Mouse (Mus musculus) lung, postnatal 0 days (tissue): Measurements from ENCODE around the gene Fgd2. TPM values are rescaled to one million over a fixed set of nuclear protein-coding genes. Genes with fewer than 3 reads are reported as not detected.

ENCODE experiments used
- ATAC-seq: fragments of 200-750 bp; cut with Nextera tagmentation; 2 replicates; pipeline ENCODE4 v1.8.0; 2017; ENCODE audit warnings: moderate library complexity
- DNase-seq: peaks from one replicate; pipeline ENCODE4 v3.0.0-alpha.2; 2016; ENCODE audit warnings: low spot score
- H3K27ac ChIP-seq: fragments of 300-500 bp; sonication (generic); 2 replicates; pipeline ENCODE4 v1.5.1; 2014; ENCODE audit warnings: antibody characterized with exemption, mild to moderate bottlenecking, low read length, mixed read lengths
- H3K27me3 ChIP-seq: fragments of 300-500 bp; sonication (generic); replicated peaks from 2 replicates; pipeline ENCODE4 v1.6.1; 2014; ENCODE audit warnings: low read length, mixed read lengths; ENCODE audit not compliant: insufficient read depth
- H3K36me3 ChIP-seq: fragments of 300-500 bp; sonication (generic); 2 replicates; pipeline ENCODE4 v1.6.1; 2014; ENCODE audit warnings: low read length, mixed read lengths; ENCODE audit not compliant: insufficient read depth
- H3K4me1 ChIP-seq: fragments of 300-500 bp; sonication (generic); 2 replicates; pipeline ENCODE4 v1.6.1; 2014; ENCODE audit warnings: antibody characterized with exemption, low read depth, low read length, mixed read lengths; ENCODE audit not compliant: insufficient read depth
- H3K4me2 ChIP-seq: fragments of 300-500 bp; sonication (generic); replicated peaks from 2 replicates; pipeline ENCODE4 v1.6.1; 2014; ENCODE audit warnings: low read depth, mild to moderate bottlenecking, low read length, moderate library complexity, mixed read lengths
- H3K4me3 ChIP-seq: fragments of 300-500 bp; sonication (generic); 2 replicates; pipeline ENCODE4 v1.5.1; 2014; ENCODE audit warnings: low read depth, low read length
- H3K9ac ChIP-seq: fragments of 300-500 bp; sonication (generic); replicated peaks from 2 replicates; pipeline ENCODE4 v1.6.1; 2014; ENCODE audit warnings: low read depth, mild to moderate bottlenecking
- H3K9me3 ChIP-seq: fragments of 300-500 bp; sonication (generic); 2 replicates; pipeline ENCODE4 v1.6.1; 2016; ENCODE audit warnings: low read length, mixed read lengths
- CTCF ChIP-seq: IDR thresholded peaks from 2 replicates; pipeline ENCODE4 v1.5.1; 2016; ENCODE audit warnings: antibody characterized with exemption, mild to moderate bottlenecking
- EP300 ChIP-seq: IDR thresholded peaks from 2 replicates; pipeline ENCODE4 v1.6.1; 2016; ENCODE audit warnings: antibody characterized with exemption, mild to moderate bottlenecking, control low read depth
- WGBS: fragments of 180-500 bp; shearing (Covaris S2); extraction: QIAGEN DNeasy Blood & Tissue Kit; methylation state at CpG from one replicate; pipeline ENCODE4 v1.1.7; 2014; 5-methylcytosine and 5-hydroxymethylcytosine counted together
- polyA plus RNA-seq: library from polyadenylated mRNA; unstranded; fragments of >200 nt; fragmentation: Nextera tagmentation; extraction: Ambion mirVana; gene quantifications from 2 replicates; pipeline ENCODE4 v1.2.1, GENCODE M21; 2015

Fgd2 gene
- polyA plus RNA-seq, 1 experiment from 2014 or later = 11.9 TPM

DNA sequence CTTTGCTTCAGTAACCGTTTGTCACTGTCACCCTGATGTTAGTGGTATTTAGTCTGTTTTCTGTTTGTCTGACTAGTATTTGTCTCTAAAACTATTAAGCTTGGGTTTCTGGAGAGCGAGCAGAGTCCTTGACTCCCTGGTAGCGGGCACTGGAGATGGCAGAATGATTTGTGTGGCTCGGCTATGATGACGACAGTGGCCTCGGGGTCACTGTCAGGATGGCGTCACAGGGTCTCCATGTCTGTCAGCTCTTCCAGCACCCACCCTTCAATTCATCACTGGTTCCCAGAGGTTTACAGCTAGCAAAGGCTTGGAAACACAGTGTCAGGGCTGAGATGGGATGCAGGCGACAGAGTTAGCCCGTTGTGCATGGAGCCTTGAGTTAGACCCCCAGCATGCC is 23.2 kb downstream of the Fgd2 start:
- H3K36me3 ChIP-seq = no peaks in the 10 kb centered on the region
- no peaks in the 10 kb centered on the region for H3K9me3 ChIP-seq

DNA sequence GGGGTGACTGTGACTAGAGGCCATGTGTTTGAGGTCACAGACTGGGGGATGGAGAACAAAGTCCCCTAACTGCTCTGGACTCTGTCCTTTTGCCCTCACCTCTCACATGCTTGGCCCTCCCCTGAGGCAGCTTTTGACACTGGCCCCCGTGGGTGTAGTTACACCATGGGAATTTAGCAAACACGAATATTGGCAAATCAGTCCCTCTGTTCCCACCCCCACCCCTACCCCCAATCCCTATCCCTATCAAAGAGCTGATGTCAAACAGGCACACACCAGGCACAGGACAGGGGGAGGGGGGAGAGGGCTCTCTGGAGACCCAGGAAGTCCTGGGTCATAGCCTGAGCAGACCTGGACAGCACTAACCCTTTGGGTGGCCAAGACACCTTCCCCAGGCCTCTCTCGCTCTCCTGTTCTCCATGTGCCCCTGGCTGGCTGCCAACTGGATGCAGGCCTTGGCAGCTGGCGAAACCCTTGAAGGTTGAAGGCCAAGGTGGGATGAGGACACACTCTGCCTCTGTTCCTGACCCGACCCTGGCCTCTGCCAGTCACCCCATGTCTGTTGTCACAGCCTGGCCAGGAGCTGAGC is 24.2 kb downstream of the Fgd2 start:
- no peaks in the 10 kb centered on the region for H3K36me3 ChIP-seq

More for the DNA sequence above, 23.2 kb downstream of the Fgd2 start:
- H3K27ac ChIP-seq = no peak overlapping the region
- H3K27me3 ChIP-seq = no peaks in the 10 kb centered on the region
- TF ChIP-seq EP300 (no peak), CTCF (no peak)
- no peaks in the 10 kb centered on the region for H3K4me1 ChIP-seq
- no peak for ATAC-seq
- H3K4me3 ChIP-seq = no peak overlapping the region
- H3K4me2 ChIP-seq = no peak overlapping the region
- DNase-seq = no peak
- 62% methylated on average over 9 of the region's 9 CpGs for WGBS
- H3K9ac ChIP-seq = no peak overlapping the region

DNA sequence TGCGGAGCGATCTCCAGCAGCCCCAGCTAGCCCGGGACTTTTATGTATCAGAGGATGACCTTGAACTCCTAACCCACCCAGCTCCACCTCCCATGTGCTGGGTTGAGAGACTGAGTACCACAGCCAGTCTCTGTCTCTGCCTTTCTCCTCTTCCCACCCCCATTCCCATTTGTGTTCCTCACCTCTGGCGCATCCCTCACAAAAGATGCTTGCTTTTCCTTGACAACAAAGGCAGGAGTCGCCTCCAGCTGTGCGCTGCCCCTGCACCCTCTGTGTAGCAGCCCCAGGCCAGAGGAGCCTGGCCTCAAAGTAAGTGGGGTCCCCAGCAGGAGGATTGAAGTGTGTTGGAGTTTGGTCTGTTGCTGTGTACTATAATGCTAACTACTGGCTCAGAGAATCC is 25.0 kb downstream of the Fgd2 start:
- H3K9ac ChIP-seq = no peak overlapping the region

More for the DNA sequence above, 24.2 kb downstream of the Fgd2 start:
- ATAC-seq (no peak), DNase-seq (no peak)
- TF ChIP-seq CTCF = no peak
- no peak overlapping the region for H3K4me2 ChIP-seq
- WGBS = 27% methylated on average over 5 of the region's 5 CpGs
- H3K27ac ChIP-seq = no peak overlapping the region
- H3K9ac ChIP-seq = no peak overlapping the region
- H3K4me3 ChIP-seq = no peak overlapping the region
- no peaks in the 10 kb centered on the region for H3K27me3 ChIP-seq
- H3K9me3 ChIP-seq = no peaks in the 10 kb centered on the region
- H3K4me1 ChIP-seq = no peaks in the 10 kb centered on the region

DNA sequence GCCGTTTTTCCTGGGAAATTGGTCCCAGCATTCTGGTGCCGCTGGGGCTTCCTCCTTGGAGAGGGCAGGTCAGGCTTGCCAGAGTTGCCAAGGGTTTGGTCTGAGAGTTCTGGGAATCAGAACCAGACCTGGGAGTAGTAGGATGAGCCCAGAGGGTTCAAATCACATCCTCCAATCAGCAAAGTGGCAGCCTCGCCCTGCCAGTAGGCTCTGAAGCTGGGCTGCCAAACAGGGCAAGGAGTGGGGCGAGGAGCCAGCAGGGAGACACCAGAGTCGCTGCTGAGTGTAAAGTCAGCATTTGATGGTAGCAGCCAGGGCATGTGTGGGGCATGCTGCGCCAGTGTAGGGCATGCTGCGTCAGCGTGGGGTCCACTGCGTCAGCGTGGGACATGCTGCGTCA is 28.3 kb downstream of the Fgd2 start:
- DNase-seq (no peak), ATAC-seq (no peak)
- Histone ChIP-seq H3K9me3 (no peaks in the 10 kb centered on the region), H3K27ac (no peak overlapping the region), H3K4me2 (no peak overlapping the region), H3K4me1 (peaks cover 7% of the 10 kb centered on the region; the same call in 1 of the 2 replicates), H3K36me3 (no peaks in the 10 kb centered on the region), H3K27me3 (no peaks in the 10 kb centered on the region), H3K4me3 (no peak overlapping the region), H3K9ac (no peak overlapping the region)
- 80% methylated on average over 11 of the region's 11 CpGs for WGBS
- TF ChIP-seq EP300 (no peak), CTCF (no peak)

More for the DNA sequence above, 25.0 kb downstream of the Fgd2 start:
- no peak overlapping the region for H3K4me3 ChIP-seq
- H3K27ac ChIP-seq = no peak overlapping the region
- no peak overlapping the region for H3K4me2 ChIP-seq
- ATAC-seq (no peak), DNase-seq (no peak)
- H3K36me3 ChIP-seq = no peaks in the 10 kb centered on the region
- no peaks in the 10 kb centered on the region for H3K27me3 ChIP-seq
- 67% methylated on average over 6 of the region's 6 CpGs for WGBS
- no peaks in the 10 kb centered on the region for H3K9me3 ChIP-seq
- H3K4me1 ChIP-seq = no peaks in the 10 kb centered on the region
- no peak for TF ChIP-seq EP300
- no peak for TF ChIP-seq CTCF

DNA sequence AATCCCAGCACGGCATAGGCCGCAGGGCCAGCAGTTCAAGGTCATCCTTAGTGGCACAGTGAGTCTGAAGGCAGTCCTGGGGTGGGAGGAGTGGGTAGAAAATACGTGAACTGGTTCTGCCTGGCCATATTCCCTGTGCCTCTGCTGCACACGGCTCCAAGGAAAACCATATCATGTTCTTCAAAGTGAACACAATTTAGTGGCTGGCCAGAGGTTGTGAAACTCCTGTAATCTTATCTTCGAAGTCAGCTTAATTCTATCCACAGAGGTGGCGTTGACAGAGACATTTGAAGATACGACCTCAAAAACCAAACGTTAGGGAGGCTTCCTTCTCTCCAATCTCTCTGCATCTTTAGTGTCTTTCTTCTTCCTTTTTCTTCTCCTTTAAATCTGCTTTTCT is 30.6 kb downstream of the Fgd2 start:
- peaks cover 11% of the 10 kb centered on the region; the same call in 1 of the 2 replicates for H3K4me1 ChIP-seq
- DNase-seq (no peak), ATAC-seq (no peak)
- no peak overlapping the region for H3K27ac ChIP-seq
- H3K9ac ChIP-seq = no peak overlapping the region
- H3K36me3 ChIP-seq = no peaks in the 10 kb centered on the region
- no peak for TF ChIP-seq EP300
- no peak for TF ChIP-seq CTCF
- WGBS = 54% methylated on average over 8 of the region's 8 CpGs
- no peak overlapping the region for H3K4me3 ChIP-seq
- H3K9me3 ChIP-seq = no peaks in the 10 kb centered on the region
- no peak overlapping the region for H3K4me2 ChIP-seq
- no peaks in the 10 kb centered on the region for H3K27me3 ChIP-seq

DNA sequence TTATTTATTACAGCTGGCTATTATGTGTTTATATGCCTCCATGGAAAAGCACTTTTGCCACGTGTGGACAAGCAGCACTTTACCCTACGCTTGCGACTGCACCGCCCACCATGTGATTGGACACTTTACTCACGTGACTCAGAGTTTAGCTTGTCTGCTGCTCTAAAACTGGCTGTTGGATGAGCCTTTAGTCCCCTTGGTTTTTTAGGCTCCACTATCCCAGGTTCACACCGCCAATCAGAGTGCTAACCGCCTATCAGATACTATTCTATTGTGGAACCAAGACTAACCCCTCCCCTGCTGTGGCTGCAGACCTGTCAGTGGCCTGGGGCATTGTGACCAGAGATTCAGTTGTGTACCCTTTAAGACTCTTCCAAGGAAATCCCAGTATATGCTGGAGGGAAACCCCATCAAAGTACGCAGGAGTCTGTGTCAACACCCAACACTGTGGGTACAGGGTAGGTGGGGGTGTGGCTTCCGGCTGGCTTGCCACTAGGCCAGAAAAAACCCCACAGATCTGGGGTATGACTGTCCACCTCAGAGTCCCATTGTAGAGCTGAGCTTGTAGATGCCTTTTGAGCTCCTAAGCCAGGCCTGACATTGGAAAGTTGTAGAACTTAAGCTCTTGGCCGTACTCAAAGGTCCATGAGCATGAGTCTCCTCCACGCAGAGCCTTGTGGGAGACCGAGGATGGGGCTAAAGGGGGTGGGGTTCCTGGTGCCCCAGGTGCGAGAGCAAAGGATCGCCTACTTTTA is 32.8 kb downstream of the Fgd2 start:
- no peak overlapping the region for H3K4me3 ChIP-seq

More for the DNA sequence above, 32.8 kb downstream of the Fgd2 start:
- no peak overlapping the region for H3K9ac ChIP-seq
- TF ChIP-seq EP300 = no peak; the same call in 1 of the 2 replicates
- TF ChIP-seq CTCF = no peak
- WGBS = 50% methylated on average over 14 of the region's 14 CpGs
- no peaks in the 10 kb centered on the region for H3K27me3 ChIP-seq
- ATAC-seq = peak; percentile 18; the same call in 1 of the 2 replicates
- H3K36me3 ChIP-seq = no peaks in the 10 kb centered on the region
- no peaks in the 10 kb centered on the region for H3K9me3 ChIP-seq
- no peak overlapping the region for H3K4me2 ChIP-seq
- DNase-seq = peak; percentile 69
- peak overlapping the region; percentile 40; the same call in 1 of the 2 replicates for H3K27ac ChIP-seq
- H3K4me1 ChIP-seq = peaks cover 20% of the 10 kb centered on the region; the same call in 1 of the 2 replicates
